Mouse (Mus musculus): ENCODE measurements at regions not wholly inside any gene's neighbourhood (a gene's known extent, or its start where the extent isn't known, plus 50 kb on each side); places are given as distances from the start of the nearest gene placed in this dataset.

DNA sequence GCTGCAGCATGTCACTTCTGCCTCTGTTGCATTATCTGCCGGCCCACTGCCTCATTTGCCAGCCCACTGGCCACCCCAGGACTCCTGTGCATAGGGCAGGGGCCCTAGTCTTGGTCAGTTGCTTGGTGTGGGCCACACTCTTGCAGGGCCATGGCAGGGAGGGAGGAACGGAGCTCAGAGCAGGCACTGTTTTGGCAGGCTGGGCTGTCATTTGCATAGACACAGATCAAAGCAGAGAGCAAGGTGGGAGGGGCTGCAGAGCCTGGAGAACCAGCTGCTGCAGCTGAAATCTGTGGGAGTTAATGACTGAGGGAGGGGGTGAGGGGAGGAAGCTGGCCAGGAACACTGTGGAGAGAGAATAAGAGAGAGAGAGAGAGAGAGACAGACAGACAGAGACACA is 1802.5 kb downstream of the 9330182O14Rik start:
- TF ChIP-seq POLR2A (IDR thresholded peaks at IDR 0.05; ENCODE audit: control insufficient read depth, low read depth, low read length) (no peak), CTCF (IDR thresholded peaks at IDR 0.05; ENCODE audit: control insufficient read depth, insufficient read depth, insufficient replicate concordance, low read depth, low read length) (no peak)
